Mouse (Mus musculus): Measurements from ENCODE around the gene Hsf2bp.

Gene Hsf2bp

GRCm38 (mm10) chr17:31906441-31906840 lies 129.7 kb downstream of the Hsf2bp start:
- no peak for DNase-seq (ENCODE audit: low read depth, low spot score)

- peak; percentile 35 for DNase-seq (ENCODE audit: low read depth, low spot score)
Measured at GRCm38 (mm10) chr17:31905791-31906211, 130.3 kb downstream of the Hsf2bp start.

GRCm38 (mm10) chr17:31905201-31905790 lies 130.9 kb downstream of the Hsf2bp start:
- peak; percentile 25 for DNase-seq (ENCODE audit: low read depth, low spot score)

GRCm38 (mm10) chr17:31904036-31904435 lies 132.1 kb downstream of the Hsf2bp start:
- no peak for DNase-seq (ENCODE audit: low read depth, low spot score)

- DNase-seq (ENCODE audit: low read depth, low spot score) = no peak
Measured at GRCm38 (mm10) chr17:31902630-31903198, 133.4 kb downstream of the Hsf2bp start.

GRCm38 (mm10) chr17:31901461-31902204 lies 134.5 kb downstream of the Hsf2bp start:
- no peak for DNase-seq (ENCODE audit: low read depth, low spot score)

GRCm38 (mm10) chr17:31898941-31899340 lies 137.2 kb downstream of the Hsf2bp start:
- no peak for DNase-seq (ENCODE audit: low read depth, low spot score)

- DNase-seq (ENCODE audit: low read depth, low spot score) = no peak
Measured at GRCm38 (mm10) chr17:31897186-31897793, 138.9 kb downstream of the Hsf2bp start.

GRCm38 (mm10) chr17:31896751-31897150 lies 139.4 kb downstream of the Hsf2bp start:
- DNase-seq (ENCODE audit: low read depth, low spot score) = no peak

GRCm38 (mm10) chr17:31896311-31896710 lies 139.8 kb downstream of the Hsf2bp start:
- no peak for DNase-seq (ENCODE audit: low read depth, low spot score)
